11 mouse cellular contexts compared by ENCODE assay signal in genomic region chr9:46909412-46910013, GRCm38 (mm10).
DNase-seq lines count a peak whose midpoint lies in the region; ATAC-seq lines count a peak whose summit lies in the region.
"Had no signal": no experiment of that assay in that cellular context is flagged by ENCODE, and none has a peak within 500 bp of the region (broad histone marks: within the 10 kb centered on the region; RNA-seq: fewer than 3 reads in every experiment).

No protein-coding gene starts in this region.

- intact Hi-C loops in left cerebral cortex, postnatal 10 days (cut with DNase I), result no loop called here

- H3K27ac ChIP-seq in hindbrain, embryonic 15.5 days (replicated peaks), result no peak overlapping the region
- H3K27ac ChIP-seq in hindbrain, embryonic 12.5 days, result no peak overlapping the region
- no peak overlapping the region for H3K27ac ChIP-seq in limb, embryonic 10.5 days

- H3K9me3 ChIP-seq in hindbrain, embryonic 15.5 days, result no peaks in the 10 kb centered on the region
- H3K9me3 ChIP-seq in hindbrain, embryonic 12.5 days (replicated peaks), result no peaks in the 10 kb centered on the region
- no peaks in the 10 kb centered on the region for H3K9me3 ChIP-seq in limb, embryonic 10.5 days (replicated peaks)
- H3K9me3 ChIP-seq: heart, embryonic 12.5 days had no signal

- 30% methylated on average over 6 of the region's 6 CpGs for WGBS in hindbrain, embryonic 15.5 days
- WGBS in hindbrain, embryonic 12.5 days, result 56% methylated on average over 6 of the region's 6 CpGs
- WGBS in limb, embryonic 10.5 days, result 66% methylated on average over 6 of the region's 6 CpGs

- no peak overlapping the region for H3K4me2 ChIP-seq in hindbrain, embryonic 15.5 days
- H3K4me2 ChIP-seq in hindbrain, embryonic 12.5 days (replicated peaks), result no peak overlapping the region
- H3K4me2 ChIP-seq: heart, embryonic 12.5 days had no signal

- H3K9ac ChIP-seq in hindbrain, embryonic 15.5 days, result no peak overlapping the region
- no peak overlapping the region for H3K9ac ChIP-seq in hindbrain, embryonic 12.5 days
- H3K9ac ChIP-seq: heart, embryonic 12.5 days had no signal

- peak; percentile 36 for DNase-seq in adrenal gland, postnatal 25 days
- no peak for DNase-seq in adrenal gland, adult 8-10 months
- DNase-seq in brain, adult 2 months (ENCODE audit: low read depth, low spot score), result peak; percentile 50
- peak; percentile 37 to 43 for DNase-seq in left cerebral cortex, postnatal 10 days (ENCODE audit: extremely low spot score in 1 of 2, low spot score in 2 of 2)
- DNase-seq in B cell, adult 2 months, result no peak
- DNase-seq in limb, embryonic 10.5 days (ENCODE audit: low spot score), result no peak
- DNase-seq: kidney, adult 2 months; lung, adult 18-20 months had no signal

- no peaks in the 10 kb centered on the region for H3K36me3 ChIP-seq in hindbrain, embryonic 15.5 days
- H3K36me3 ChIP-seq in hindbrain, embryonic 12.5 days, result no peaks in the 10 kb centered on the region
- no peaks in the 10 kb centered on the region for H3K36me3 ChIP-seq in limb, embryonic 10.5 days
- H3K36me3 ChIP-seq: heart, embryonic 12.5 days had no signal

- 0 out of 2 replicates have a peak, but pooled peaks cover 4% of the 10 kb centered on the region for H3K4me1 ChIP-seq in hindbrain, embryonic 15.5 days (replicated peaks)
- H3K4me1 ChIP-seq in hindbrain, embryonic 12.5 days, result peaks cover 7% of the 10 kb centered on the region; the same call in 1 of the 2 replicates
- peaks cover 17% of the 10 kb centered on the region; the same call in 1 of the 2 replicates for H3K4me1 ChIP-seq in limb, embryonic 10.5 days

- H3K4me3 ChIP-seq in hindbrain, embryonic 15.5 days, result no peak overlapping the region
- H3K4me3 ChIP-seq in hindbrain, embryonic 12.5 days, result no peak overlapping the region
- H3K4me3 ChIP-seq in limb, embryonic 10.5 days, result no peak overlapping the region
- H3K4me3 ChIP-seq: heart, embryonic 12.5 days had no signal

- ATAC-seq in hindbrain, embryonic 15.5 days (ENCODE audit: low FRiP score, low read depth), result peak; percentile 30; the same call in 1 of the 2 replicates
- ATAC-seq in hindbrain, embryonic 12.5 days (ENCODE audit: low FRiP score), result no peak

- H3K27me3 ChIP-seq in hindbrain, embryonic 15.5 days, result no peaks in the 10 kb centered on the region
- no peaks in the 10 kb centered on the region for H3K27me3 ChIP-seq in hindbrain, embryonic 12.5 days
- no peaks in the 10 kb centered on the region for H3K27me3 ChIP-seq in limb, embryonic 10.5 days (ENCODE audit: low read depth, poor library complexity, severe bottlenecking)

Comparison
In these comparisons a context has a peak if more than half of its experiments do, and no peak if none do; other contexts are left out.
1. DNase-seq: peak in adrenal gland, postnatal 25 days (single experiment), brain, adult 2 months (single experiment) and left cerebral cortex, postnatal 10 days (2 of 2); none in adrenal gland, adult 8-10 months (single experiment), B cell, adult 2 months (0 of 2) and limb, embryonic 10.5 days (single experiment).